Mouse (Mus musculus): ENCODE data around the gene Gm10073.
"Not testable (repeated sequence)": the region's sequence is repeated elsewhere in the genome, so short reads cannot be mapped to it uniquely, and the experiment has no call there.

Gene Gm10073

GRCm38 (mm10) chr8:106573168-106573567, at the start of gene Gm10073:
TSS of gene Gm10073 (minus strand) at chr8:106573461.
- not testable (repeated sequence) for DNase-seq (ENCODE audit: extremely low read depth, insufficient read length, low spot score)

- DNase-seq (ENCODE audit: extremely low read depth, insufficient read length, low spot score), result peak; percentile 62
Observed at GRCm38 (mm10) chr8:106623016-106623415, 49.8 kb upstream of the Gm10073 start.

GRCm38 (mm10) chr8:106620488-106620887, 47.2 kb upstream of the Gm10073 start:
- DNase-seq (ENCODE audit: extremely low read depth, insufficient read length, low spot score), result no peak

- DNase-seq (ENCODE audit: extremely low read depth, insufficient read length, low spot score), result peak; percentile 90
Observed at GRCm38 (mm10) chr8:106619549-106620245, 46.4 kb upstream of the Gm10073 start.

GRCm38 (mm10) chr8:106618324-106618723, 45.1 kb upstream of the Gm10073 start:
- DNase-seq (ENCODE audit: extremely low read depth, insufficient read length, low spot score), result no peak

- DNase-seq (ENCODE audit: extremely low read depth, insufficient read length, low spot score), result no peak
Observed at GRCm38 (mm10) chr8:106617865-106618264, 44.6 kb upstream of the Gm10073 start.

GRCm38 (mm10) chr8:106617196-106617595, 43.9 kb upstream of the Gm10073 start:
- no peak for DNase-seq (ENCODE audit: extremely low read depth, insufficient read length, low spot score)

GRCm38 (mm10) chr8:106616679-106617078, 43.4 kb upstream of the Gm10073 start:
- no peak for DNase-seq (ENCODE audit: extremely low read depth, insufficient read length, low spot score)

GRCm38 (mm10) chr8:106615661-106616299, 42.5 kb upstream of the Gm10073 start:
- DNase-seq (ENCODE audit: extremely low read depth, insufficient read length, low spot score), result no peak

- no peak for DNase-seq (ENCODE audit: extremely low read depth, insufficient read length, low spot score)
Observed at GRCm38 (mm10) chr8:106614704-106615103, 41.4 kb upstream of the Gm10073 start.

- no peak for DNase-seq (ENCODE audit: extremely low read depth, insufficient read length, low spot score)
Observed at GRCm38 (mm10) chr8:106612047-106612446, 38.8 kb upstream of the Gm10073 start.

GRCm38 (mm10) chr8:106610958-106611640, 37.8 kb upstream of the Gm10073 start:
- DNase-seq (ENCODE audit: extremely low read depth, insufficient read length, low spot score), result no peak

- DNase-seq (ENCODE audit: extremely low read depth, insufficient read length, low spot score), result no peak
Observed at GRCm38 (mm10) chr8:106609076-106609903, 36.0 kb upstream of the Gm10073 start.

GRCm38 (mm10) chr8:106608425-106608824, 35.2 kb upstream of the Gm10073 start:
- no peak for DNase-seq (ENCODE audit: extremely low read depth, insufficient read length, low spot score)

- not testable (repeated sequence) for DNase-seq (ENCODE audit: extremely low read depth, insufficient read length, low spot score)
Observed at GRCm38 (mm10) chr8:106607783-106608182, 34.5 kb upstream of the Gm10073 start.

GRCm38 (mm10) chr8:106606601-106607145, 33.4 kb upstream of the Gm10073 start:
- no peak for DNase-seq (ENCODE audit: extremely low read depth, insufficient read length, low spot score)

- DNase-seq (ENCODE audit: extremely low read depth, insufficient read length, low spot score), result no peak
Observed at GRCm38 (mm10) chr8:106606121-106606520, 32.9 kb upstream of the Gm10073 start.

- no peak for DNase-seq (ENCODE audit: extremely low read depth, insufficient read length, low spot score)
Observed at GRCm38 (mm10) chr8:106605657-106606056, 32.4 kb upstream of the Gm10073 start.

GRCm38 (mm10) chr8:106603933-106604332, 30.7 kb upstream of the Gm10073 start:
- DNase-seq (ENCODE audit: extremely low read depth, insufficient read length, low spot score), result no peak

- DNase-seq (ENCODE audit: extremely low read depth, insufficient read length, low spot score), result no peak
Observed at GRCm38 (mm10) chr8:106603131-106603819, 30.0 kb upstream of the Gm10073 start, which contains the start of gene Cdh1. TSS of gene Cdh1 (plus strand) at chr8:106603351.
